In the genomic region with DNA sequence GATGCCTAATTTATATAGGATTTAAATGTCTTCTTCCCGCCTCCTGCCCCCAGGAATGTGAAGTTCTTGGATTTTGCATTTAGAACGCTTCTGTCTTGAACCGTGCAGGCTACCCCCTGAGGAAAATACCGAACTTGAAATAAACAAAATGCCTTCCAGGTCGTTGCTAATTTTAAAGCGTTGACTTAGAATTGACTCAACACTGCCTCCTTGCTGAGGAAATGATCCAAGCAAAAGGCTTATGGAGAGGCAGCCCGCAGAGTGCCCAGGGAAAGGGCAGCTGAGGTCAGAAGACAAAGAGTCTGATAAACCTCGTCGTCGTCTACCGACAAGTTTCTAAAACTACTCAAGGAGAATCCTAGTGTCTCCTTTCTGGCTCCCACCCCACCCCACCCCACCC, we compare ENCODE assay signal across 9 mouse cellular contexts. TPM values are rescaled to one million over a fixed set of nuclear protein-coding genes. Genes with fewer than 3 reads are reported as not detected.
A peak's percentile ranks its signal among the peaks of the same experiment; 100 is the strongest.
DNase-seq lines count a peak whose midpoint lies in the region; TF ChIP-seq lines count a peak whose summit lies in the region.
"Had no signal": no experiment of that assay in that cellular context is flagged by ENCODE, and none has a peak within 500 bp of the region (broad histone marks: within the 10 kb centered on the region; RNA-seq: fewer than 3 reads in every experiment).

No protein-coding gene starts in this region.

- TF ChIP-seq POLR2A in brain, embryonic 14.5 days (IDR thresholded peaks at IDR 0.05; ENCODE audit: borderline replicate concordance, extremely low read depth, insufficient read depth, insufficient read length, poor library complexity, severe bottlenecking) = no peak

- peak; percentile 58 for DNase-seq in heart, adult 8-10 months (ENCODE audit: low spot score)
- DNase-seq in heart, embryonic 10.5 days (ENCODE audit: low spot score) = no peak
- peak; percentile 31 for DNase-seq in A20 (ENCODE audit: low read depth, low spot score)
- DNase-seq in brain, embryonic 14.5 days (ENCODE audit: low read depth) = no peak
- peak; percentile 47 for DNase-seq in induced T-regulatory cell, adult 2 months (ENCODE audit: low read depth)
- DNase-seq in thymus, postnatal 14 days = no peak
- no peak for DNase-seq in adrenal gland, adult 8-10 months
- DNase-seq in layer of hippocampus, adult 9-10 months (ENCODE audit: low spot score) = no peak

- no peaks in the 10 kb centered on the region for H3K36me3 ChIP-seq in heart, embryonic 10.5 days
- H3K36me3 ChIP-seq: heart, embryonic 15.5 days had no signal

- H3K9me3 ChIP-seq in heart, embryonic 10.5 days = no peaks in the 10 kb centered on the region
- H3K9me3 ChIP-seq: heart, embryonic 15.5 days had no signal

- H3K27ac ChIP-seq in heart, embryonic 10.5 days = no peak overlapping the region
- H3K27ac ChIP-seq: heart, embryonic 15.5 days had no signal

- H3K4me1 ChIP-seq in heart, embryonic 10.5 days = peaks cover 24% of the 10 kb centered on the region

- H3K27me3 ChIP-seq in heart, embryonic 10.5 days (ENCODE audit: insufficient read depth, poor library complexity, severe bottlenecking) = no peaks in the 10 kb centered on the region

- H3K4me3 ChIP-seq in heart, embryonic 10.5 days = no peak overlapping the region
- H3K4me3 ChIP-seq: heart, embryonic 15.5 days had no signal

- peak; percentile 11; the same call in 1 of the 2 replicates for TF ChIP-seq CTCF in brain, embryonic 14.5 days (IDR thresholded peaks at IDR 0.05; ENCODE audit: borderline replicate concordance, extremely low read depth, insufficient read depth, insufficient read length)

- WGBS in heart, embryonic 10.5 days = 10% methylated on average over 11 of the region's 11 CpGs

RNA-seq across cellular contexts. Expression of gene Got1, which starts 2.7 kb away (rescaled TPM):
- total RNA-seq in heart, adult 8-10 months (2022) = 1,000 to 10,000 TPM in 3 of 4 experiments, 100 to 1,000 TPM in 1; 973 to 1,404 (median 1,052) TPM
- 119 and 176 TPM in 2 replicates for polyA plus RNA-seq in heart, embryonic 10.5 days (2016; fragmentation: Nextera tagmentation; extraction: Ambion mirVana)
- 63.1 and 66.7 TPM in 2 replicates for polyA plus RNA-seq in brain, embryonic 14.5 days (2012; rRNA removed)
- 100 to 1,000 TPM; 106 to 317 (median 154) TPM for total RNA-seq in adrenal gland, adult 8-10 months (2022)

Comparison
In these comparisons a context has a peak if more than half of its experiments do, and no peak if none do; other contexts are left out.
1. DNase-seq: peak in heart, adult 8-10 months (single experiment), A20 (single experiment) and induced T-regulatory cell, adult 2 months (single experiment); none in heart, embryonic 10.5 days (single experiment), brain, embryonic 14.5 days (single experiment), thymus, postnatal 14 days (single experiment), adrenal gland, adult 8-10 months (single experiment) and layer of hippocampus, adult 9-10 months (single experiment).